Mouse (Mus musculus): Measurements from ENCODE around the gene Adsl.

- TF ChIP-seq CTCF (IDR thresholded peaks at IDR 0.05; ENCODE audit: low read depth) (no peak), EP300 (optimal IDR thresholded peaks at IDR 0.05) (no peak)
Measured at GRCm38 (mm10) chr15:80920346-80920745, 27.9 kb upstream of the Adsl start.

Data from stomach, postnatal 0 days (tissue).